Mouse (Mus musculus): ENCODE data around the gene Rhd.

DNA sequence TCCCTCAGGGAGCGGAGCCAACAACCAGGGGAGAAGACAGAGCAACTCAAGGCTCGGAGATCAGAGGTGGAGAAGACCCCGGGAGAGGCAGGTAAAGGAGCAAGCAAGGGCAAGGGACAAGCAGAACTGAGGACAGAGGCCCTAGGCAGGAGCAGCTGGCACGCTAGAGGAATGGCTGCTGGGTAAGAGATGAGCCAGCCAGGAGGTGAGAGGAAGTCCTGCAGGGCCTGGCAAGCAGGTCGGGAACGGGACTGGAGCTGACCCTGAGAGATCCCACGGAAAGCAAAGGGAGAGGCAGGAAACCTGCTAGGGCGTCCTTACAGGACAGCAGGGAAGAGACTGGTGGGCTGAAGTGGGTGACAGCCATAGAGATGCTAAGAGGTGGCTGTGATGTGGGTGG lies 36.8 kb downstream of the Rhd start:
- no peak for TF ChIP-seq POLR2A (IDR thresholded peaks at IDR 0.05; ENCODE audit: control insufficient read depth, extremely low read depth, insufficient read depth, low read length, poor library complexity)
- TF ChIP-seq CTCF (IDR thresholded peaks at IDR 0.05; ENCODE audit: borderline replicate concordance, control insufficient read depth, extremely low read depth, insufficient read depth, low read length, poor library complexity), result no peak
